Mouse (Mus musculus) neural tube, embryonic 12.5 days (tissue): ENCODE measurements around the gene Kpna3. TPM values are rescaled to one million over a fixed set of nuclear protein-coding genes. Genes with fewer than 3 reads are reported as not detected.

Experiments used
- ATAC-seq: fragments of 200-750 bp; cut with Nextera tagmentation; 2 replicates; pipeline ENCODE4 v1.8.0; 2017; ENCODE audit warnings: low read depth, mild to moderate bottlenecking, moderate TSS enrichment, moderate library complexity; ENCODE audit not compliant: low FRiP score
- H3K27ac ChIP-seq: fragments of 300-500 bp; sonication (generic); 2 replicates; pipeline ENCODE4 v1.5.1; 2016
- H3K27me3 ChIP-seq: fragments of 300-500 bp; sonication (generic); replicated peaks from 2 replicates; pipeline ENCODE4 v1.6.1; 2016; ENCODE audit warnings: mild to moderate bottlenecking
- H3K36me3 ChIP-seq: fragments of 300-500 bp; sonication (generic); 2 replicates; pipeline ENCODE4 v1.6.1; 2016; ENCODE audit warnings: mild to moderate bottlenecking
- H3K4me1 ChIP-seq: fragments of 300-500 bp; sonication (generic); 2 replicates; pipeline ENCODE4 v1.6.1; 2016
- H3K4me2 ChIP-seq: fragments of 300-500 bp; sonication (generic); replicated peaks from 2 replicates; pipeline ENCODE4 v1.6.1; 2016; ENCODE audit warnings: mild to moderate bottlenecking
- H3K4me3 ChIP-seq: fragments of 300-500 bp; sonication (generic); 2 replicates; pipeline ENCODE4 v1.5.1; 2016
- H3K9ac ChIP-seq: fragments of 300-500 bp; sonication (generic); 2 replicates; pipeline ENCODE4 v1.6.1; 2016; ENCODE audit warnings: mild to moderate bottlenecking
- H3K9me3 ChIP-seq: fragments of 300-500 bp; sonication (generic); 2 replicates; pipeline ENCODE4 v1.6.1; 2016; ENCODE audit warnings: mild to moderate bottlenecking
- WGBS: fragments of 180-500 bp; shearing (Covaris S2); methylation state at CpG from one replicate; pipeline ENCODE4 v1.1.7; 2016; 5-methylcytosine and 5-hydroxymethylcytosine counted together
- polyA plus RNA-seq: library from polyadenylated mRNA; unstranded; fragments of >200 nt; fragmentation: Nextera tagmentation; extraction: Ambion mirVana; gene quantifications from 2 replicates; pipeline ENCODE4 v1.2.1, GENCODE M21; 2016

The Kpna3 gene
- polyA plus RNA-seq, 1 experiment from 2014 or later: 81.5 TPM

DNA sequence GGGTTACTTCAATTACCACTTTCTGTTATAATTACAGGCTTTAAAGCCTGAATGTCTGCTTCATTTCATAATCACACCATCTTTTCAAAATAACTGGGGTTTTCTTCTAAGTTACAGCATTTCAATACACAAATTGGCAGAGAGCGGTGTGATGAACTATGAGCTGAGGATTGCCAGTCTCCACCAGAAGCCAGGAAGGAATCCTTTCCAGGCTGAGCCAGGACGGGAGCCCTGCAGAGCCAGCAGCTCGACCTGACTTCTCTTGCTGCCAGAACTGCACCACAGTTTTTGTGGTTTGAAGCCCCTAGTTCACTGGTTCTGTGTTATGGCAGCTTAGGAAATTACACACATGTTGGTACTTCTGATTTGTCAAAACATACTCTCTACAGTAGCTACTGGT, 75.0 kb downstream of the Kpna3 start:
- H3K9ac ChIP-seq: no peak overlapping the region
- no peak overlapping the region for H3K27ac ChIP-seq
- no peak overlapping the region for H3K4me3 ChIP-seq
- peaks cover 12% of the 10 kb centered on the region for H3K36me3 ChIP-seq
- no peaks in the 10 kb centered on the region for H3K9me3 ChIP-seq
- 91% methylated on average over 3 of the region's 3 CpGs for WGBS
- ATAC-seq: no peak
- no peak overlapping the region for H3K4me2 ChIP-seq
- no peaks in the 10 kb centered on the region for H3K27me3 ChIP-seq
- H3K4me1 ChIP-seq: no peaks in the 10 kb centered on the region; the same call in 1 of the 2 replicates

DNA sequence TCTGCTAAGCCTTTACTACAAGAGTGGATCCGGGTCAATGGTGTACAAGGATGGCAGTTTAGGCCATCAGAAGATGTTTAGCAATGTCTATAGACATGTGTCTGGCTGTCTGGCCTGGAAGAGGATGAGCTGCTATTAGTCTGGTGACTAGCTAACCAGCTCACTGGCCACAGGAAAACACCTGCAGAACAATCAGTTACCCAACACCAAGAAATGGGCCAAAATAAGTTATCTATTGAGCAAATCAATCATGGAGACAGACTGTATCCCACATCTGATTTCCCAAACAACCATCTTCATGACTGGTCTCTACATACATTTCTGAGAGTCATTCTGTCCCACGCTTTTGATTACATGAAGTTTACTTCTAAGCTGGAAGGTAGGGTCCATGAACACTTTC, 75.9 kb downstream of the Kpna3 start:
- ATAC-seq: no peak
- no peaks in the 10 kb centered on the region; the same call in 1 of the 2 replicates for H3K4me1 ChIP-seq
- H3K4me3 ChIP-seq: no peak overlapping the region
- H3K27ac ChIP-seq: no peak overlapping the region
- no peak overlapping the region for H3K9ac ChIP-seq
- no peaks in the 10 kb centered on the region for H3K27me3 ChIP-seq
- WGBS: 92% methylated on average over 2 of the region's 2 CpGs
- H3K9me3 ChIP-seq: no peaks in the 10 kb centered on the region
- H3K4me2 ChIP-seq: no peak overlapping the region
- peaks cover 9% of the 10 kb centered on the region for H3K36me3 ChIP-seq

GRCm38 (mm10) chr14:61362268-61362667, 77.4 kb downstream of the Kpna3 start:
- H3K27ac ChIP-seq: no peak overlapping the region
- no peak overlapping the region for H3K9ac ChIP-seq
- H3K4me2 ChIP-seq: no peak overlapping the region
- H3K4me3 ChIP-seq: no peak overlapping the region
- H3K27me3 ChIP-seq: no peaks in the 10 kb centered on the region
- H3K36me3 ChIP-seq: peaks cover 6% of the 10 kb centered on the region
- ATAC-seq: no peak
- H3K9me3 ChIP-seq: no peaks in the 10 kb centered on the region
- 91% methylated on average over 2 of the region's 2 CpGs for WGBS
- no peaks in the 10 kb centered on the region; the same call in 1 of the 2 replicates for H3K4me1 ChIP-seq

- WGBS: 72% methylated on average over 3 of the region's 3 CpGs
- no peaks in the 10 kb centered on the region for H3K27me3 ChIP-seq
- H3K36me3 ChIP-seq: no peaks in the 10 kb centered on the region
- no peaks in the 10 kb centered on the region; the same call in 1 of the 2 replicates for H3K4me1 ChIP-seq
- H3K4me2 ChIP-seq: peak overlapping the region; percentile 69
- no peak overlapping the region for H3K9ac ChIP-seq
- H3K27ac ChIP-seq: no peak overlapping the region
- H3K9me3 ChIP-seq: no peaks in the 10 kb centered on the region
- no peak overlapping the region for H3K4me3 ChIP-seq
- no peak for ATAC-seq
Measured at GRCm38 (mm10) chr14:61360981-61361511, 78.6 kb downstream of the Kpna3 start.

GRCm38 (mm10) chr14:61360131-61360980, 79.3 kb downstream of the Kpna3 start, which contains the start of gene Ebpl:
Gene Ebpl (minus strand): TSS chr14:61360439.
- no peaks in the 10 kb centered on the region for H3K9me3 ChIP-seq
- H3K27ac ChIP-seq: peak within 1 kb of the TSS; percentile 66; the same call in 1 of the 2 replicates
- peak within 1 kb of the TSS; percentile 68 for H3K4me3 ChIP-seq
- H3K4me2 ChIP-seq: peak within 1 kb of the TSS; percentile 69
- peak; percentile 96 for ATAC-seq
- peak within 1 kb of the TSS; percentile 74 for H3K9ac ChIP-seq
- H3K4me1 ChIP-seq: no peaks in the 10 kb centered on the region; the same call in 1 of the 2 replicates
- no peaks in the 10 kb centered on the region for H3K36me3 ChIP-seq
- H3K27me3 ChIP-seq: no peaks in the 10 kb centered on the region
- under 1% methylated on average over 40 of the region's 40 CpGs for WGBS

DNA sequence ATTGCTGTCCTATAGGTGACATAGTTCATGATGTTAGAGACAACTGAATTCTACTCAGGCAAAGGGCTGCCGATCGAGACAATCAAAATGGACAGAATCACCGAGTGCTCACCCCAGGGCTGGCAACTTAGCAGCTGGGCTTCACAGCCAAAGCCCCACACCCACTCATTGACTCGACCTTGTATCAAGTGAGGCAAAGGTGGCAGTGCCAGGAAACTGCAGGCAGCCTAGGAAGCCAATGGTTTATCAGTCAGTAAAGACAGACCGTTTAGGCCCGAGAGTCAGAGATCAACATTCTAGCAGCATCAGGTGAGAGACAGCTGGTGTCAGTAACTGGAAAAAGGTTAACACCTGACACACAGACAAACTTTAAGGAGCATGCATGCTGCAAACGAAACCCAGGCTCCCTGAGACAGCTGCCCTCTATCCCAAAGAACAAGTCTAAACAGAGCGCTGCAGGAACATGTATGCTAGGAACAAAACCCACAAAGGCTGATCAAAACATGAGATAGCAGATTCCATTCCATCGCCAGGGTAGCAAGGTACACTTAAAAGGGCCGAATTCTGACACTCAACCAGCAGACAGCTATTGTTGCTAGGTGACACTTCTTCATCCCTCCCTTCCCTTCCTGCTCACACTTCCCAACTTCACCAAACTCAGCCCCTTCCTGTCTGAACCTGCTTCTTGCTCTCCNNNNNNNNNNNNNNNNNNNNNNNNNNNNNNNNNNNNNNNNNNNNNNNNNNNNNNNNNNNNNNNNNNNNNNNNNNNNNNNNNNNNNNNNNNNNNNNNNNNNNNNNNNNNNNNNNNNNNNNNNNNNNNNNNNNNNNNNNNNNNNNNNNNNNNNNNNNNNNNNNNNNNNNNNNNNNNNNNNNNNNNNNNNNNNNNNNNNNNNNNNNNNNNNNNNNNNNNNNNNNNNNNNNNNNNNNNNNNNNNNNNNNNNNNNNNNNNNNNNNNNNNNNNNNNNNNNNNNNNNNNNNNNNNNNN, 85.1 kb downstream of the Kpna3 start:
- no peaks in the 10 kb centered on the region for H3K4me1 ChIP-seq
- H3K27ac ChIP-seq: no peak overlapping the region
- H3K9ac ChIP-seq: no peak overlapping the region
- H3K4me3 ChIP-seq: no peak overlapping the region
- no peak overlapping the region for H3K4me2 ChIP-seq
- no peak for ATAC-seq
- no peaks in the 10 kb centered on the region for H3K36me3 ChIP-seq
- WGBS: 85% methylated on average over 10 of the region's 10 CpGs
- H3K27me3 ChIP-seq: no peaks in the 10 kb centered on the region
- H3K9me3 ChIP-seq: no peaks in the 10 kb centered on the region

GRCm38 (mm10) chr14:61350808-61351207, 88.9 kb downstream of the Kpna3 start:
- no peak for ATAC-seq

DNA sequence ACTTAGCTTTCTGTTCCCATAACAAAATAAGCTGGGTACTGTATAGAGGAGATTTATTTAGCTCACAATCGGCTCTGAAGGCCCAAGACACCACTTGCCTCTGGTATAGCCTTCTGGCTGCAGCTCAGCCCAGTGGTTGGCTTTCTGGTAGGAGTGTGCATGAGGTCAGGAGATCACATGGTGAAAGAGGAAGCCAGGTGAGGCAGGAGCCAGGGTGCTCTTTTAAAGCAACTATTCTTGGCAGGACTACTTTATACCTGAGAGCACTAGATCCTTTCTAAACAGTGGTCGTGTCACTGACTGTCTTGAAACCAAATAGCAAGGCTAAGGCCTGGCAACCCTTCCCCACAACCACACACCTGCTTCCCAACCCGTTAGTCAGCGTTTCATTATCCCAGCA, 89.8 kb downstream of the Kpna3 start:
- ATAC-seq: no peak
- H3K36me3 ChIP-seq: no peaks in the 10 kb centered on the region
- no peaks in the 10 kb centered on the region for H3K27me3 ChIP-seq
- 88% methylated on average over 4 of the region's 4 CpGs for WGBS
- no peaks in the 10 kb centered on the region for H3K9me3 ChIP-seq
- no peak overlapping the region for H3K4me3 ChIP-seq
- no peak overlapping the region for H3K27ac ChIP-seq
- H3K4me2 ChIP-seq: no peak overlapping the region
- no peak overlapping the region for H3K9ac ChIP-seq
- no peaks in the 10 kb centered on the region for H3K4me1 ChIP-seq

More at GRCm38 (mm10) chr14:61350808-61351207, 88.9 kb downstream of the Kpna3 start:
- no peak overlapping the region for H3K4me2 ChIP-seq
- no peaks in the 10 kb centered on the region for H3K4me1 ChIP-seq
- no peaks in the 10 kb centered on the region for H3K27me3 ChIP-seq
- WGBS: 79% methylated on average over 6 of the region's 6 CpGs
- H3K4me3 ChIP-seq: no peak overlapping the region
- H3K9ac ChIP-seq: no peak overlapping the region
- no peaks in the 10 kb centered on the region for H3K36me3 ChIP-seq
- H3K27ac ChIP-seq: no peak overlapping the region
- no peaks in the 10 kb centered on the region for H3K9me3 ChIP-seq

GRCm38 (mm10) chr14:61346827-61347698, 92.6 kb downstream of the Kpna3 start:
- Histone ChIP-seq H3K27ac (no peak overlapping the region), H3K27me3 (no peaks in the 10 kb centered on the region), H3K4me2 (no peak overlapping the region), H3K9ac (no peak overlapping the region), H3K9me3 (no peaks in the 10 kb centered on the region), H3K4me3 (no peak overlapping the region), H3K4me1 (no peaks in the 10 kb centered on the region), H3K36me3 (no peaks in the 10 kb centered on the region)
- 57% methylated on average over 10 of the region's 10 CpGs for WGBS
- peak; percentile 86 for ATAC-seq

GRCm38 (mm10) chr14:61344590-61344989, 95.1 kb downstream of the Kpna3 start:
- no peak for ATAC-seq
- Histone ChIP-seq H3K27ac (no peak overlapping the region), H3K9ac (no peak overlapping the region), H3K9me3 (no peaks in the 10 kb centered on the region), H3K4me3 (no peak overlapping the region), H3K4me1 (no peaks in the 10 kb centered on the region), H3K4me2 (no peak overlapping the region), H3K36me3 (no peaks in the 10 kb centered on the region), H3K27me3 (no peaks in the 10 kb centered on the region)
- WGBS: 78% methylated on average over 5 of the region's 5 CpGs

DNA sequence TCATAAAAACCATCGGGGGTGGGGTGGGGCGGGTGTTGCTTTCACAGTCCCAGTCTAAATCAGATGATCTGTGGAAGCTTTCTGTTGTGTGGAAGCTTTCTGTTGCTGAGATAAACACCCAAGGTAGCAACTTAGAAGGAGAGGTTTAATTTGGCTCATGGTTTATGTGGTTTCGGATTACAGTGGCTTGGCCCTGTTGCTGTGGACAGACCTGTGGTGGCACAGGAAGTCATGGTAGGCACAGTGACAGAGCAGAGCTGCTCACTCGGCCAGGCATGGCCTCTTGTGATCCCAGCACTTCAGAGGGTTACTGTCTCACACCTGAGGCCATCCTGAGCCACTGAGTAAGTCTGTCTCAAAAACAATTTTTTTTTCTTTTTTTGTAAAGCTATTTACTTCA, 100.3 kb downstream of the Kpna3 start:
- H3K4me1 ChIP-seq: no peaks in the 10 kb centered on the region
- no peak overlapping the region for H3K9ac ChIP-seq
- no peak overlapping the region for H3K27ac ChIP-seq
- H3K4me2 ChIP-seq: no peak overlapping the region
- H3K36me3 ChIP-seq: no peaks in the 10 kb centered on the region
- no peak for ATAC-seq
- H3K9me3 ChIP-seq: no peaks in the 10 kb centered on the region
- H3K4me3 ChIP-seq: no peak overlapping the region
- WGBS: 88% methylated on average over 4 of the region's 4 CpGs
- H3K27me3 ChIP-seq: no peaks in the 10 kb centered on the region
